Mouse (Mus musculus) stomach, embryonic 15.5 days (tissue): Measurements from ENCODE around the gene Slc7a7. TPM values are rescaled to one million over a fixed set of nuclear protein-coding genes. Genes with fewer than 3 reads are reported as not detected.
A peak's percentile ranks its signal among the peaks of the same experiment; 100 is the strongest.

Source experiments
- ATAC-seq: fragments of 200-750 bp; cut with Nextera tagmentation; 2 replicates; pipeline ENCODE4 v1.8.0; 2017; ENCODE audit warnings: low read depth, moderate number of reproducible peaks, moderate TSS enrichment; ENCODE audit not compliant: insufficient read depth, low FRiP score
- H3K27ac ChIP-seq: fragments of 300-500 bp; sonication (generic); 2 replicates; pipeline ENCODE4 v1.5.1; 2015; ENCODE audit warnings: mild to moderate bottlenecking, inconsistent platforms
- H3K27me3 ChIP-seq: fragments of 300-500 bp; sonication (generic); replicated peaks from 2 replicates; pipeline ENCODE4 v1.6.1; 2015; ENCODE audit warnings: inconsistent platforms
- H3K36me3 ChIP-seq: fragments of 300-500 bp; sonication (generic); 2 replicates; pipeline ENCODE4 v1.6.1; 2015; ENCODE audit warnings: inconsistent platforms
- H3K4me1 ChIP-seq: fragments of 300-500 bp; sonication (generic); 2 replicates; pipeline ENCODE4 v1.6.1; 2015; ENCODE audit warnings: inconsistent platforms
- H3K4me2 ChIP-seq: fragments of 300-500 bp; sonication (generic); 2 replicates; pipeline ENCODE4 v1.6.1; 2015; ENCODE audit warnings: mild to moderate bottlenecking, inconsistent platforms
- H3K4me3 ChIP-seq: fragments of 300-500 bp; sonication (generic); replicated peaks from 2 replicates; pipeline ENCODE4 v1.5.1; 2015; ENCODE audit warnings: inconsistent platforms
- H3K9ac ChIP-seq: fragments of 300-500 bp; sonication (generic); 2 replicates; pipeline ENCODE4 v1.6.1; 2015; ENCODE audit warnings: inconsistent platforms
- H3K9me3 ChIP-seq: fragments of 300-500 bp; sonication (generic); 2 replicates; pipeline ENCODE4 v1.6.1; 2016; ENCODE audit warnings: inconsistent platforms
- WGBS: fragments of 180-500 bp; shearing (Covaris S2); methylation state at CpG from one replicate; pipeline ENCODE4 v1.1.7; 2015; 5-methylcytosine and 5-hydroxymethylcytosine counted together
- polyA plus RNA-seq: library from polyadenylated mRNA; unstranded; fragments of >200 nt; fragmentation: Nextera tagmentation; extraction: Ambion mirVana; gene quantifications from 2 replicates; pipeline ENCODE4 v1.2.1, GENCODE M21; 2015

The Slc7a7 gene
- polyA plus RNA-seq, 1 experiment from 2014 or later = 17.0 TPM

- Histone ChIP-seq H3K4me1 (no peaks in the 10 kb centered on the region), H3K9ac (no peak overlapping the region), H3K27me3 (no peaks in the 10 kb centered on the region), H3K36me3 (no peaks in the 10 kb centered on the region), H3K4me2 (no peak overlapping the region), H3K9me3 (no peaks in the 10 kb centered on the region), H3K4me3 (no peak overlapping the region), H3K27ac (no peak overlapping the region)
- WGBS = 27% methylated on average over 3 of the region's 3 CpGs
- ATAC-seq = no peak
Observed at GRCm38 (mm10) chr14:54401723-54402122, 15.9 kb downstream of the Slc7a7 start.

- H3K27me3 ChIP-seq = no peaks in the 10 kb centered on the region
- no peak overlapping the region for H3K4me2 ChIP-seq
- no peak overlapping the region for H3K9ac ChIP-seq
- no peak for ATAC-seq
- H3K27ac ChIP-seq = no peak overlapping the region
- H3K4me3 ChIP-seq = no peak overlapping the region
- no peaks in the 10 kb centered on the region for H3K9me3 ChIP-seq
- H3K4me1 ChIP-seq = no peaks in the 10 kb centered on the region
- WGBS = 44% methylated on average over 8 of the region's 8 CpGs
- no peaks in the 10 kb centered on the region for H3K36me3 ChIP-seq
Observed at GRCm38 (mm10) chr14:54398921-54399382, 18.6 kb downstream of the Slc7a7 start.

DNA sequence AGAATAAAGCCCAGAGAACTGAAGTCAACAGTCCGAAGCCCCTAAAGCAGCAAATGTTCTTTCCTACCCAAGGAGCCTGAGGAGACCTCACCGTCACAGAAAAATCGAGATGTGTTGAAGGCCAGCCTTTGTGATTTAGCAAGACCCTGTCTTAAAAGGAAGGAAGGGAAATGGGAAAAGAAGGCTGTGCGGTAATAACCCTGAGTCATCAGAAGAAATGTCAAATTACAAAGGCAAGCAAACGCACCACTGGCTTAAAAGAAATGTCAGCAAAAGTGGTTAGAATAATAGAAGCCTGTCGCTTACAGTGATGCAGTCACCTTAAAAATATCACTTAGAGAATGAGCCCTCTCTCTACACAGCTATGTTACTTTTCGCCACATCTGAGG, 19.1 kb downstream of the Slc7a7 start:
- ATAC-seq = no peak
- H3K9ac ChIP-seq = no peak overlapping the region

DNA sequence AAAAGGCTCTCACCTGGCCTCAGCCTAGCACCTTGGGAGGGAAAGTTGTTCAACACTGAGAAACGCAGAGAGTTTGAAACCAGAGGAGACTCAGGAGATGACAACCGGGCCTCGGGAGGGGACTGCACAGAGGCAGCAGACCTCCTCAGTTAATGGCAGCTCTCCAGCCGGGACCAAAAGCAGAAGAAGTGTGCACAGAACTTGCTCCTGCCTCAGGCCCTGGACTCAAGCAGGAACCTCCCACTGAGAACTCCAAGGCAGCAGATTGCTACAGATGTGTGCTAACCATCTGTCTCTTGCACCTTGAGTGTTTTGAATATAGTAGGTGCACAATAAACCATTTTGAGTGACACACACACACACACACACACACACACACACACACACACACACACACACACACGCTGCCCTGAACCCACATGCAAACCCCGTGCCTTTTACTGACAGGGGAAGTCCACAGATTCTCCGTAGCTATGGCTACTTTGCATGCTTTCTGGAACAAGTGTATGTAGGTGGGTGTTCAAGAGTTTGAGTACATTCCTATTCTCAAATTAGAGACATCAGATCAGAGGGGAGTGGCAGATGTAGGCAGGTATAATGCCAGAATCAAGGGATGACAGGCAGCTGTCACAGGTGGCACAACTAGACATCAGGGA, 19.6 kb downstream of the Slc7a7 start:
- WGBS = 74% methylated on average over 7 of the region's 7 CpGs
- no peaks in the 10 kb centered on the region for H3K4me1 ChIP-seq
- no peaks in the 10 kb centered on the region for H3K9me3 ChIP-seq
- no peaks in the 10 kb centered on the region for H3K36me3 ChIP-seq
- no peak overlapping the region for H3K4me2 ChIP-seq
- no peak overlapping the region for H3K9ac ChIP-seq
- H3K27me3 ChIP-seq = no peaks in the 10 kb centered on the region
- no peak overlapping the region for H3K27ac ChIP-seq
- no peak for ATAC-seq
- no peak overlapping the region for H3K4me3 ChIP-seq

More for the DNA sequence above, 19.1 kb downstream of the Slc7a7 start:
- Histone ChIP-seq H3K9me3 (no peaks in the 10 kb centered on the region), H3K4me3 (no peak overlapping the region), H3K4me2 (no peak overlapping the region), H3K27ac (no peak overlapping the region), H3K4me1 (no peaks in the 10 kb centered on the region), H3K27me3 (no peaks in the 10 kb centered on the region), H3K36me3 (no peaks in the 10 kb centered on the region)
- 55% methylated on average over 7 of the region's 7 CpGs for WGBS

- Histone ChIP-seq H3K4me3 (no peak overlapping the region), H3K27me3 (no peaks in the 10 kb centered on the region), H3K9ac (no peak overlapping the region), H3K4me1 (no peaks in the 10 kb centered on the region), H3K36me3 (no peaks in the 10 kb centered on the region), H3K9me3 (no peaks in the 10 kb centered on the region), H3K27ac (no peak overlapping the region), H3K4me2 (no peak overlapping the region)
- ATAC-seq = 0 out of 2 replicates have a peak, but pooled peaks have one; percentile 5
- WGBS = 73% methylated on average over 7 of the region's 7 CpGs
Observed at GRCm38 (mm10) chr14:54396685-54397084, 20.9 kb downstream of the Slc7a7 start.

DNA sequence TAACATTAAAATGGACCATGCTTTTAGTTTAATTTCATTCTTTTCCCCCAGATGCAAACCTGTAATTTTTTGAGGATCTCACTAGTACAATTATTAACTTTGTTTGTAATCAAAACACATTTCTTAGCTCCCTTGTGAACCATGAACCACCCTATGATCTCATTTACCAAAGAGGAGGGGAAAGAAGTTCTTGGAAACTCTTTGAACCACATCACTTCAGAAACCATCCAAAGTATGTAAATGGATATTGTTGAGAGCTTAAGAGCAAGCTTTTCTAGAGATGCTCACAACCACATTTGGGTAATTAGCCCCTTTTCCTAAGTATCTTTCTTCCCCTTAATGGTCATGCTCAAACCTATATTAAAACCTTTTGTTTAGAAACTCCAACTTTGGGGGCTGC, 23.3 kb downstream of the Slc7a7 start:
- no peak overlapping the region for H3K9ac ChIP-seq
- H3K4me1 ChIP-seq = no peaks in the 10 kb centered on the region
- no peaks in the 10 kb centered on the region for H3K9me3 ChIP-seq
- no peaks in the 10 kb centered on the region for H3K36me3 ChIP-seq
- H3K27me3 ChIP-seq = no peaks in the 10 kb centered on the region
- no peak for ATAC-seq
- no peak overlapping the region for H3K27ac ChIP-seq
- H3K4me3 ChIP-seq = no peak overlapping the region
- no peak overlapping the region for H3K4me2 ChIP-seq

GRCm38 (mm10) chr14:54393794-54394193, 23.8 kb downstream of the Slc7a7 start:
- Histone ChIP-seq H3K27me3 (no peaks in the 10 kb centered on the region), H3K9ac (no peak overlapping the region), H3K4me3 (no peak overlapping the region), H3K4me1 (no peaks in the 10 kb centered on the region), H3K27ac (no peak overlapping the region), H3K36me3 (no peaks in the 10 kb centered on the region), H3K9me3 (no peaks in the 10 kb centered on the region), H3K4me2 (no peak overlapping the region)
- WGBS = 68% methylated on average over 3 of the region's 3 CpGs
- no peak for ATAC-seq

GRCm38 (mm10) chr14:54390843-54391242, 26.7 kb downstream of the Slc7a7 start:
- no peak for ATAC-seq
- H3K4me3 ChIP-seq = no peak overlapping the region

GRCm38 (mm10) chr14:54387546-54387945, 30.0 kb downstream of the Slc7a7 start:
- no peak overlapping the region for H3K27ac ChIP-seq
- peaks cover 8% of the 10 kb centered on the region; the same call in 1 of the 2 replicates for H3K4me1 ChIP-seq
- H3K27me3 ChIP-seq = no peaks in the 10 kb centered on the region
- no peak overlapping the region for H3K9ac ChIP-seq
- H3K4me2 ChIP-seq = no peak overlapping the region
- no peak for ATAC-seq
- H3K4me3 ChIP-seq = no peak overlapping the region
- H3K36me3 ChIP-seq = no peaks in the 10 kb centered on the region
- 69% methylated on average over 6 of the region's 6 CpGs for WGBS
- H3K9me3 ChIP-seq = no peaks in the 10 kb centered on the region

More at GRCm38 (mm10) chr14:54390843-54391242, 26.7 kb downstream of the Slc7a7 start:
- Histone ChIP-seq H3K27me3 (no peaks in the 10 kb centered on the region), H3K4me1 (no peaks in the 10 kb centered on the region), H3K27ac (no peak overlapping the region), H3K9me3 (no peaks in the 10 kb centered on the region), H3K9ac (no peak overlapping the region), H3K4me2 (no peak overlapping the region), H3K36me3 (no peaks in the 10 kb centered on the region)
- WGBS = 52% methylated on average over 6 of the region's 6 CpGs

DNA sequence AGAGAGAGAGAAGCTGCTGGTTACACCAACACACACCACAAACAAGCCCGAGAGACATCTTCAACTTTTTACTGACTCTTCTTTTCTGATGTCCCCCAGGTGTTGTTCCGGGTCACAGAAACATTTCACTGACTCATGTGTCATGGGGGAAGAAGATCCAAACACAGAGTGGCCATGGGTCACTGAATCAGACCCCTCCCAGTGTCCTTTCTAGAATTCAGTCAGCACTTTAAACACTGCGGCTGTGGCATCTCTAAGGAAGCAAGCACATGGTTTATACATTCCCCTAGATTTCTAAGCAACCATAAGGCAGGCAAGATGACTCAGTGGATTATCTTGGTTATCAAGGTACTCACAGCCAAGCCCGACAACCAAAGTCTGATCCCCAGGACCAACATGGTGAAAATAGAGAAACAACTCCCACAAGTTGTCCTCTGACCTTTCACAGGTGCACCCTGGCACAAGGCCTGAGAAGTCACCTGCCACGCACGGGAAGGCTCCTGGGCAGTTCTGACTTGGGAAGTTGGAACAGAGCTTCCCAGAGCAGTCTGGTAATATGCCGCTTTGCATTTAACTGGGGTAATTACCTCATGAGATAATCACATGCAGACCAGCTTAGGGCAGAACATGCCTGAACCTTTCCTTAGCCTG, 31.5 kb downstream of the Slc7a7 start:
- no peak overlapping the region for H3K27ac ChIP-seq

DNA sequence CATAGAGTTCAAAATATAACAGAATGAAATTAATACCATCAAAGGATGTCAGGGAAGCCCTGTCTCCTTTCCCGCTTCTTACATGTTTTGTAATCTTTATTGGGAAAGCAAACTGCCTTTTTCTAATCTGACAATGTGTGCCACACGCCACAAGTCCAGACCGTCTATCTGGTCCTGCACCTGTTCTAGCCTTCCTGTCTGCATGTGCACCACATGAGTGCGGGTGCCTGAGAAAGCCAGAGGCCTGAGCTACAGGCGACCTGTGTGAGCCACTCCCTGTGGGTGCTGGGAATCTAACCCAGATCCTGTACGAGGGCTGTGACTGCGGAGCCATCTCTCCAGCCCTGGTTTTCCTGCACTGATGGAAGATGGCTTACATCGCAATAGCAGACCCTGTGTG, 33.2 kb downstream of the Slc7a7 start:
- no peaks in the 10 kb centered on the region for H3K27me3 ChIP-seq
- H3K4me1 ChIP-seq = peaks cover 11% of the 10 kb centered on the region; the same call in 1 of the 2 replicates
- WGBS = 78% methylated on average over 8 of the region's 8 CpGs
- ATAC-seq = no peak
- no peak overlapping the region for H3K4me3 ChIP-seq
- H3K27ac ChIP-seq = no peak overlapping the region
- H3K9me3 ChIP-seq = no peaks in the 10 kb centered on the region
- H3K4me2 ChIP-seq = no peak overlapping the region
- H3K9ac ChIP-seq = no peak overlapping the region
- no peaks in the 10 kb centered on the region for H3K36me3 ChIP-seq

More for the DNA sequence above, 31.5 kb downstream of the Slc7a7 start:
- H3K27me3 ChIP-seq = no peaks in the 10 kb centered on the region
- no peak for ATAC-seq
- H3K9me3 ChIP-seq = no peaks in the 10 kb centered on the region
- peaks cover 8% of the 10 kb centered on the region; the same call in 1 of the 2 replicates for H3K4me1 ChIP-seq
- WGBS = 81% methylated on average over 7 of the region's 7 CpGs
- H3K4me2 ChIP-seq = no peak overlapping the region
- H3K9ac ChIP-seq = no peak overlapping the region
- no peak overlapping the region for H3K4me3 ChIP-seq
- no peaks in the 10 kb centered on the region for H3K36me3 ChIP-seq

DNA sequence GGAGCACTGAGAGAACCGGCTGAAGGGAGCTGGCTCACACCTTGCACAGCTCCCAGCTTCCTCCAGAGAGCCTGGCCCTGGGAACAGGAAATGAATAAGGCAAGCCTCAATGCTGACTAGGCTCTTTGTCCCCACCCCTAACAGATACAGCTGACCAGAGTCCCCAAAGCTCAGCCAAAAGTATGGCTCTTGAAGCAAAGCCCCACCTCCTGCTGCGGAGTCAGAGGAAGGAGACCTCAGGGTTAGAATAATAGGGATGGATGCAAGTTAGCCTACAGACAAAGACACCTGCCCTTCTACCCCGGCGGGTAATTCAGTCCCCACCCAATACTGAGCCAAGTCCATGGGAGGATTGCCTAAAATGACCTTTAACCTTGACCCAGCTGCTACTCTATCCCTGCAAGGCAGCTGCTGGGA, 34.2 kb downstream of the Slc7a7 start:
- WGBS = 46% methylated on average over 4 of the region's 4 CpGs
- Histone ChIP-seq H3K36me3 (no peaks in the 10 kb centered on the region), H3K27me3 (no peaks in the 10 kb centered on the region), H3K4me2 (no peak overlapping the region), H3K27ac (peak overlapping the region; percentile 54; the same call in 1 of the 2 replicates), H3K9ac (no peak overlapping the region), H3K9me3 (no peaks in the 10 kb centered on the region), H3K4me1 (peaks cover 11% of the 10 kb centered on the region; the same call in 1 of the 2 replicates), H3K4me3 (no peak overlapping the region)
- ATAC-seq = peak; percentile 61
